Mouse (Mus musculus) granulocyte monocyte progenitor cell, adult 5-6 weeks (primary cell): ENCODE data around the gene Mapkap1. TPM values are rescaled to one million over a fixed set of nuclear protein-coding genes. Genes with fewer than 3 reads are reported as not detected.

Source experiments
- ATAC-seq: replicated peaks from 2 replicates; pipeline ENCODE4 v1.8.0; 2016; ENCODE audit warnings: mild to moderate bottlenecking, moderate TSS enrichment, inconsistent platforms; ENCODE audit not compliant: poor library complexity, severe bottlenecking
- total RNA-seq, 2 experiments: library from RNA; stranded (forward) in 1 of 2; stranded (reverse) in 1 of 2; fragments of 200-712, 200-1000 nt in 1 of 2; fragments of >200 nt in 1 of 2; fragmentation: Nextera tagmentation in 1 of 2; gene quantifications; 2 replicates each; pipeline ENCODE4 v1.2.3; 2014 to 2017

The Mapkap1 gene
- total RNA-seq, 2 experiments from 2014 or later = 33.6 to 52.2 TPM

GRCm38 (mm10) chr2:34671385-34672026 lies 264.9 kb downstream of the Mapkap1 start:
- peak; percentile 66 for ATAC-seq

- no peak for ATAC-seq
Measured at GRCm38 (mm10) chr2:34673846-34674245, 267.3 kb downstream of the Mapkap1 start.

Other genes starting within 250 kb of the Mapkap1 start
- gene Pbx3, start 33.6 kb upstream of the Mapkap1 start, total RNA-seq (2014; fragmentation: Nextera tagmentation) = 3.9 and 4.6 TPM in 2 replicates
- gene Pbx3, start 33.6 kb upstream of the Mapkap1 start, total RNA-seq (2017) = 7.7 and 18.4 TPM in 2 replicates